Mouse (Mus musculus) ES-E14 (cell line): ENCODE data around the gene Stx8.

ENCODE experiments used
- HCFC1 ChIP-seq: IDR thresholded peaks from 2 replicates; pipeline ENCODE4 v1.6.1; 2012; ENCODE audit warnings: low read length, inconsistent platforms, borderline replicate concordance; ENCODE audit not compliant: insufficient read depth
- MAFK ChIP-seq: IDR thresholded peaks from 2 replicates; pipeline ENCODE4 v1.6.1; 2014; ENCODE audit warnings: mild to moderate bottlenecking, low read depth, low read length, inconsistent platforms; ENCODE audit not compliant: insufficient read depth
- ZC3H11A ChIP-seq: IDR thresholded peaks from 2 replicates; pipeline ENCODE4 v1.6.1; 2012; ENCODE audit warnings: low read depth, mild to moderate bottlenecking, inconsistent platforms, low read length, borderline replicate concordance

DNA sequence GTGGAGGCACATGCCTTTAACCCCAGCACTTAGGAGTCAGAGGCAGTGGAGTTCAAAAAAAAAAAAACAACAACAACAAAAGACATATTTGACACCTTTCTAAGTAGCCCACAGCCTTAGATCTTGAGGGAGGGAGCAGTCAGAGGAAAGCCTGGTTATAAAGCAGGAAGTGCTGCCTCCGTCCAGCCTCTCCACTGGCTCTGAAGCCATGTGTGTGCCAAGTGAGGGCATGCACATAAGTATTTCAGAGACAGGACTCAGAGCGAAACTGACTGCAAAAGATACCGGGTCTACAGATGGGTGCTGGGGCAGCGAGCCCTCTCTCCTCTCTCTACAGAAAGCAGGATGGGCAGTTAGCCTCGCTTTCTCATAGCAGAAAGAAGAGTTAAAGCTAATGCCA lies 238.4 kb downstream of the Stx8 start:
- TF ChIP-seq MAFK (no peak), ZC3H11A (no peak), HCFC1 (no peak)
